Mouse (Mus musculus) MN1 (cell line): ENCODE measurements around the gene Plxdc1.

Experiments
- DNase-seq: peaks from one replicate; pipeline ENCODE4 v3.0.0-alpha.2; 2016; ENCODE audit warnings: low spot score

Plxdc1 gene

DNA sequence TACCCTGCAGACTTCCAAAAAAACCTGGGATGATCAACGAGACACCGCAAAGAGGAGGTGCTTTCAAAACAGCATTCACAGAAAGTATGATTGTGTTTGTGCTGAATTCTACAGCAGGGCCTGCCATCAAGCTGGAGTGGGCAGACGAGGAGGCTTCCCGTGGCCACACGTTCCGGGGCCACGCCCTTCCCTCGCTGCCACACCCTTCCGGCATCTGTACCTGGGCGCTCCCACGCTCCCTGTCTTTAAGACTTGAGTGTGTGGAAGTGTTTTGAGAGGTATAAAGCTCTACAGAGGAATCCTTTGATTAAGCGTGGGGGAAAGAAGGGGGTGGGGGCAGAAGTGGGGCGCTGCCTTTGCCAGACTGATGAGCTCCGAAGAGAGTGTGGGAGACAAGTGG lies 73.1 kb downstream of the Plxdc1 start:
- no peak for DNase-seq

DNA sequence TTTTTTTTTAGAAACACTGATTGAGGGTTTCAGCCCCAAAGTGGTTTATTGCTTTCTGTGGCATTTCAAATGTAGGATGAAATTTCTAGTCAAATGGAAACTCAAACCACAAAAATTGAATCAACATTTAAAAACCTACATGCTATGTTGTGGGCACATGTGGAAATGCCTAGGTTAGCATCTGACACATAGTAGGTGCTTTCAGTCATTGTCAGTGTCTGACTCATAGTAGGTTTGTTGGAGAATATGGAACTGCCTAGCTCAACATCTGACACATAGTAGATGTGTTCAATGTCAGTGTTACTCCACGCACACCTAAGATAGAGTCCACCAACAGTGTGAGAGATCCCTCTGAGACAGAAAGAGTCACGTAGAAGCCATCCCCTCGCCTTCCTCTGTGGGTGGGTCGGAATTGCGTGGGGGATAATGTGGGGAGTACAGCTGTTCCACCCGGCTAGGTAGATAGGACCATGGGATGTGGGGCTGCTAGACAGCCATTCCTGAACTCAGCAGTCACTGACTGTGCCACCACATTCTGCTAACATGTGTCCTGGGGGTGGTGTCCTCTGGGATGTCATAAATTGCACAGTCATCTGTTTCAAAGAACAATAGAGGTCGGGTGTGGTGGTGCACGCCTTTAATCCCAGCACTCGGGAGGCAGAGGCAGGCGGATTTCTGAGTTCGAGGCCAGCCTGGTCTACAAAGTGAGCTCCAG lies 77.5 kb downstream of the Plxdc1 start:
- no peak for DNase-seq

DNA sequence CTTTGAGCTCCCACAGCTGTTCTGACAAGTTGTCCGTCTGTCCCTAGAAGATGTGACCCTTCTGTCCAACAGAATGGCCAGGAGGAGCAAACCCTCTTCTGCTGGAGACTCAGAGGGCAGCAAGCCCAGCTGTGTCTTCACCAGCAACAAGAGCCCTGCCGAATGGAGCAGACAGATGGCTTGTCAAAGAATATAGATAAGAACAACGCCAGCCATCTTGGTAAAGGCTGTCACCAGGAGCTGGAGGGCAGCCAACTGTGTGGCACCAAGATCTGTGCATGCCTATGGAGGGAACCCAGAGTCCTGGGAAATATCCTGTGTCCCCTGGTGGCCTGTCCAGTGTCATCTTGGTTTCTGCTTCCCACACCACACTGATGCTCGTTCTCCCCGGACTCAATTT lies 78.3 kb downstream of the Plxdc1 start:
- DNase-seq, result peak; percentile 14

DNA sequence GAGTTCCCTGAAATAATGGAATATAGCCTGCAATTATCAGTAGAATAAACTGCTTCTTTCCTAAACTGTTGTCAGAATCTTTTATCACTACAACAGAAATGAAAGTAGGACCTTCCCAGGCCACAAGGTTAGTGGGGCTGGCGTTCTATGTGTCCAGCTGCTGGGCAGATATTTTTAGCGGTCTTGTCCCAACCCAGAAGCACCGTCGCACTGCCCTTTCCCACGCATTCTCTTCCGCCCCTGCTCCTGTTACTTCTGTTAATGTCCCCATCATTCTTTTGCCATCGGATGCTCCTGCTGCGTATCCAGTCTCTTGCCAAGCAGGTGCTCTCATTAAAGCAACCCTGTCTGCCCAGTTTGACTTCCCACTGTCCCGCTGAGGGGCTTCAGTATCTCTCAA lies 79.3 kb downstream of the Plxdc1 start:
- DNase-seq, result no peak

DNA sequence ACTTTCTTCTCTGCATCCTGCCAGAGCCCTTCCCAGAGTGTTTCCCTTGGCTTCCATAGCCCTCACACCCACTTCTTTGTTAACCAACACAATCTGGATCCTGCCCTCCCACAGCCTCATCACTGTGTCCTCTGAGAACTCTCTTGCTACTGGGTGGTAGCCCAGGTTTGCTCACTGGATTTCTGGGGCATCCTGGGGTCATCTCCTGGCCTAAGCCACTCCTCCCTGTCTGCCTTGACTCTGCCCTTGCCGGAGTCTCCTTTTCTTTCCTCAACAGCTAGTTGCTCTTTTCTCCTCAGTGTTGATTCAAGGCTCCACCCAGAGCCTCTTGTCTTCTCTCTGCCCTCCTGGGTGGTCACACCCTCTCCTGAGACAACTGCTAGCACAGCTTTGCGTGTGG lies 80.3 kb downstream of the Plxdc1 start:
- DNase-seq, result no peak

DNA sequence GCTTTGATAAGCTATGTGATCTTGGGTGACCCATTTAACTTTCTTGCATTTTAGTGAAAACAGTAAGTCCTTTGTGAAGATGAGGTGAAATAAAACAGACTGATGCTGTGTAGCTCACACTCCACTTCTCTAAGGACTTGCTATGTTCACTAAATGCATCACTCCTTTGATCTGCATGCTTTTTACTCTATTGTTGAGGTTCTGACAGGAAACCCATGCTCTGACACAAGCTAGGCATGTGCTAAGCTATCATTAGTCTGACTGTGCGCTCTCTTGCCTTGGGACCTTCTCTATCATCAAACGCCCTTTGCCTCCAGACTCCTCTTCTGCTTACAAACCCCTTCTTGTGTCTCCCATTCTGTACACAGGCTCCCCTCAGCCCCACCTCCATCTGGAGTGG lies 80.7 kb downstream of the Plxdc1 start:
- DNase-seq, result no peak

DNA sequence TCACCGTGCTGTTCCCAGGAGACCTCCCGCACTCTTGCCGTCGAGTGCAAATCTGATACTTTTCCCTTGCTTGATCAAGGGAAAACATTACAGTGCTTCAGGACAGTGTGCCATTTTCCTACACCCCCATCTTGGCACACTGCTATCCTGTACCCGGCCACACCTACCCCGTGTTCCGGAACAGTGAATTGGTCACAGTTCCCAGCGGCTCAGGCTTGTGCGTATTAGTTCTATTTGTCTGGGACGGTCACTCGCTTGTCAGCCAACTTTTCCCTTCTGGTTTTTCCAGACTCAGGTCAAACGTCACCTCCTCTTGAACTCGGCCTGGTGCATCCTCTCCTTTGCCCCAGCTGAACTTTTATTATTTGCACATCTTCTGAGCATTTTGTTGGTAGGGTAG lies 81.4 kb downstream of the Plxdc1 start:
- DNase-seq, result no peak

DNA sequence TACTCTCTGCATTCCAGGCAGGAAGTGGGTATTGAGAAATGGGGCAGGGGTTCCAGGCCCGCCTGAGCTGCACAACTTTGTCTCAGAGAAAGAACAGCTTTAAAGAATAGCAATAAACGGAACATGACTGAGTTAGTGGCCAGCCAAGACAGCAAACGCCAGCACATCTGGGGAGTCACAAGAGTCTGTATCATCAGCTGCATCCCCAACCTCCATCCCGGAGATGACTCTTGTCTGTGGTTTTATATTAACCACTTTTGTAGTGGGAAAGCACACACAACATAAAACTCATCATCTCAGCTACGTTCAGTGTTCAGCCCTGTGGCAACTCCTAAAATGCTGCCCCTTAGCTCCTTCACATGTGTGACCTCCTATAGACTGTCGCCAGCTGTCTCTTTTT lies 84.4 kb downstream of the Plxdc1 start:
- no peak for DNase-seq

DNA sequence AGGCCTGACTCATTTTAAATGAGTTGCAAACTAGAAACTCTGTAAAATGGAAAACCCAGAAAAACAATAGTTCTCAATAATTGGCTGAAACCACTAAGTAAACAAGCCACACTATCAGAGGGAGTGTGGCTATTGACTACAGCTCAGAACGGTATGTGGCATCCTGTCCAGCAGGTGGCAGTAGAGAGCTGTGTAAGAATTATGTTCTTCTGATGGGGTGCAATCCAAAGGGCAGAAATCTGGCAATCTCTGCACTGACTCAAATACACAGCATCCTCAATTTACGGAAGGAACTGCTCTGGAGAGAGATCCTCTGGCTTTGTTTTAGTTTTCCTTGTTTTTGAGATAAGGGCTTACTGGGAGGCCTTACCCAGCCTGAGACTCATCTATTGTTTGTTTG lies 86.4 kb downstream of the Plxdc1 start:
- peak; percentile 87 for DNase-seq

DNA sequence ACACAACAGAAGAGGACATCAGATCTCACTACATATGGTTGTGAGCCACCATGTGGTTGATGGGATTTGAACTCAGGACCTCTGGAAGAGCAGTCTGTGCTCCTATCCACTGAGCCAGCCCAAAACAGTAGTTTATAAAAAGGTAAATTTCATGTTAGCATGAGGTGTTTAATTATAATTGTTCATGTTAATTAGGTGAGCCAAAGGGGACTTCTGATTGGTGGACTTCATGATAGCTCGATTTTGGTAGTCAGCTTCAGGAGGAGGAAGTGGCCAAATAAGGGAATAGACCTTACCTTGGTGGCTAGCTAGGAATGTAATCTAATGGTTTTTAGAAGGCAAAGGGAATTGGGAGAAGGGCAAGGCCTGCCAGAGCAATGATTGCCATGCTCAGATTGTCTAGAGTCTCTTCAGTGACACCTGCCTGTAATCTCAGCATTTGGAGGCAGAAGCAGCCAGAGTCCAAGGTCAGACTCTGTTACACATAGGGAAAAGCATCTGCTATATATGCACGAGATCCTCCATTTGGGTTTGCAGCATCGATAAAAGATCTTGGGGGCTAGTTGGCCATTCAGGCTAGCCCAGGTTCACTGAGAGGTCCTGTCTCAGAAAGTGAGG lies 88.6 kb downstream of the Plxdc1 start:
- no peak for DNase-seq

DNA sequence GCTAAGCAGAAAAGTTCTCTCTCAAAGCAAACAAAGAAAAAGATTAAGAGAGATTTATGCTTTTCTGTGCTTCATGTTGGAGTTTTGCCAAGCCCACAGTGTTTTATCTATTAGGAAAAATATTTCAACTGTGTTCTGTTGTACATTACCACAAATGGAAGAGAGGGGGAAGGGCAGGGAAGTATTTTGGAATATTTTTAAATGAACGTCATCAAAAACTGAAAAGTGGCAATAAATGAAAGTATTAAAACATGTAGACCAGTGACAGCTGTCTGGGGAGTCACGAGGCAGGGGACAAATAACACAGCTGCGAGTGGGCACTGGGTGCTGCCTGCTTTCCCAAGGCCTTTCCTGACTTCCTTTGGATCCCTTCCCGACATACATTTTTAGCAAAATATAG lies 89.6 kb downstream of the Plxdc1 start:
- DNase-seq, result no peak

DNA sequence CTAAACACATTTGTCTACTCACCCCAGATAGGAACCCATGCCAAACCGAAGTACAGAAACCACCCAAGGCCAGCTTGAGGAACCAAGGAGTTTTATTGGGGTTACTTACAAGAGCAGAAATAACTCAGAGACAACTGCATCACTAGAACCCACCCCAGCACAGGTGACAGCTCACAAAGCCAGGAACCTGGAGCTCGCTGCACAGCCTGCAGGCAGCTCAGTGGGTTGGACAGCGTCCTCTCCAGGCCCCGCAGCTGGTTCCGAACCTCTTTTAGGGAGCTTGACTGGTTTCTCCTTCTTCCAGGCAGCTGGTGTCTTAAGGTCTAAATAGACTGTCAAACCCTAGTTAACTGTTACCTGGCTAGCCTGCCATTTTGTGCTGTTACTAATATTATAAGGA lies 94.4 kb downstream of the Plxdc1 start:
- DNase-seq, result no peak

DNA sequence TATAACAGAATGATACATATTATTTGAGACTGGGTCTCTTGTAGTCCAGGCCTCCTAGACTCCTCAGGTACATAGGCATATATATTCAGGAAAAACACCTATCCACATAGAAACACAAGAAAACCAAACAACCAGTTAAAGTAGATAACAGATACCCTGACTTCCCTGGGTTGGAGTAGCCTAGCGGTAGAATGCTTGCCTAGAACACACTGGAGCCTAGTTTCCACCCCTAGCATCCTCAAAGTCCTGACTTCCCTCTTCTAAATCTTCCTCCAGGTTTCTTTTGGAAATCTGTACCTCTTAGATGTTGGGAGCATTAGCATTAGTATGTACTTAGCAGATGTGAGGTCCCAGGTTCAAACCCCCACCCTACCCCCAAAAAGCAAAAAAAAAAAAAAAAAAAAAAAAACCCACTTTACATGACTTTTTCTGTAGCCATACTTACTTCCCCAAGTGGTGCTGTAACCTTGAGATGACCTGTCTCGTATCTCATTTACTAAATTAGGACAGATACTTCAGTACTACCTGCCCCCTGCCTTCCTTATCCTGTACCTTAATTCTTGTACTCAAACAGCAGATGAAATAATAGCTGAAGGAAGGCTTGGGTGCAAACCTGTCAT lies 100.8 kb downstream of the Plxdc1 start:
- DNase-seq, result no peak

DNA sequence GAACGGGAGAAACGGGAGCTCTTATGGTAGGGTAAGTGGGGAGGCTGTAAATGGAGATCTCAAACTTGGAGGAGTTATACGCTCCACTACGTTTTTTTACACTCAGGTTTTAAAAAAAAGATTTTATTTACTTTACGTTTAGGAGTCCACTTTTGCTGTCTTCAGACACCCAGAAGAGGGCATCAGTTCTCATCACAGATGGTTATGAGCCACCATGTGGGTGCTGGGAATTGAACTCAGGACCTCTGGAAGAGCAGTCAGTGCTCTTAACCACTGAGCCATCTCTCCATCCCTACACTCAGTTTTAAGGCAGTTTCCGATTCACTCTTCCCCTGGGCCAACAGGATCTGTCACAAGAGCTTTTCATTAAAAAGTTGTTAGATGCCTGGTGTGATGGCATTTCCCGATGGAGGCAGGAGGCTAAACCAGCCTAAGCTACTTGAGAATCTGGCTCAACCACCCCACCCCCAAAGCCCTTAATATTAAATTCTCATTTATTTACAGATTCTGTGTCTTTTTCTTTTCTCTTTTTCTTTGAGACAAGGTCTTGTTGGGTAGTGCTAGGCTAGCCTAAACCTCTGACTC lies 101.6 kb downstream of the Plxdc1 start:
- no peak for DNase-seq

DNA sequence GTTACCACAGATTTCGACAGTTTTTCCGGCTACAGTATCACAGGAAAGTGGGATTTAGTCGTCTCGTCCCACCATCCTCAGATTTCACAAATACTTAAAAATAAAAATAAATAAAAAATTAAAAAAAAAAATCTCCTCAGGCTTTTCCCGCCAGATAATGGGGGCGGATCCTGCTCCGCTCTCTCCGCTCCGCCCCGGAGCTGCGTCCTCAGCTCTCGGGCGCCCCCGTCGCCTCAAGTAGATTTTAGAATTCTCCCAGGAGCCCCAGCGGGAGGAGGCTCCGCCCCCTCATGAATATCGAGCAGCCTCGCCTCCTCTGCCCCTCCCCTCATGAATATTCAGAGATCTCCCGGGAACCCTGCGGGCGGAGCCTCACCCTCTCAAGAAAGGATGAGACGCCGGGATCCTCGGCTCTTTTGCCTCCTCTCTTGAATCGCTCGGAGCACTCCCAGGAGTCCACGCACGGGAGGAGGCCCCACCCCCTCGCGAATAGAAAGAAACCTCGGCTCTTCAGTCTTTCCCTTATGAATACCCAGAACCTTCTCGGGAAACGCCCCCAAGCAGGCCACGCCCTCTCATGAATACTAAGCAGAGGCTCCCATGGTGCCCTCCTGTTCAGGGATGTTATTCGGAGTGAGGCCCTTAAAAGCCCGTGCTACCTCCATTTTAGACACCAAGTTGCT lies 102.2 kb downstream of the Plxdc1 start, which contains the start of gene Fbxo47:
Gene Fbxo47 (minus strand): TSS at position 237 of the 683 bp plus-strand sequence.
- peak; percentile 98 for DNase-seq

DNA sequence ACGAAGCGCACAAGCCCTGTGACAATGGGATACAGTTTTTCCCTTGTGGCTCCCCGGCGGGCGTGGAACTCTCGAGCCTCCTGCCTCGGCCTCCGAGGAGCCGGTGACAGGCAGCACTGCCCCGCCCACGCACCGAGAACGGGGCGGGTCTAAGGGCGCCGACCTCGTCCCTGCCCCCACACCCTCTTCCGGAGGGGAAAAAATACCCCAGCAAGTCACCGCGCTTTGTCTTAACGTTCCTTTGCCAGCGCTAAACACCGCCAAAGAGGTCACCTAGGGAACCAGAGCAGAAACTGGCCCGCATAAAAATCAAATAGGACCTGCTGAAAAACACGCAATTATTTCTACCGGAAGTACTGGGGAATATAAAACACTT lies 102.7 kb downstream of the Plxdc1 start:
- peak; percentile 82 for DNase-seq

DNA sequence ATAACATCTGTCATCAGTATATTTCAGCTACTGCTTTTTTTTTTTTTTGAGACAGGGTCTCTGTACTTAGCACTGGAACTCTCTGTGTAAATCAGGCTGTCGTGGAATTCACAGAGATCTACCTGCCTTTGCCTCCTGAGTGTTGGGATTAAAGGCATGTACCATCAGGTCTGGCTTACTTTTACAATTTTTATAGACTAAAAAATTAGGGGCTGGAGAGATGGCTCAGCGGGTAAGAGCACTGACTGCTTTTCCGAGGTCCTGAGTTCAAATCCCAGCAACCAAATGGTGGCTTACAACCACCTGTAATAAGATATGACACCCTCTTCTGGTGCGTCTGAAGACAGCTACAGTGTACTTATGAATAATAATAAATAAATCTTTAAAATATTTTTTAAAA lies 105.9 kb downstream of the Plxdc1 start:
- no peak for DNase-seq

DNA sequence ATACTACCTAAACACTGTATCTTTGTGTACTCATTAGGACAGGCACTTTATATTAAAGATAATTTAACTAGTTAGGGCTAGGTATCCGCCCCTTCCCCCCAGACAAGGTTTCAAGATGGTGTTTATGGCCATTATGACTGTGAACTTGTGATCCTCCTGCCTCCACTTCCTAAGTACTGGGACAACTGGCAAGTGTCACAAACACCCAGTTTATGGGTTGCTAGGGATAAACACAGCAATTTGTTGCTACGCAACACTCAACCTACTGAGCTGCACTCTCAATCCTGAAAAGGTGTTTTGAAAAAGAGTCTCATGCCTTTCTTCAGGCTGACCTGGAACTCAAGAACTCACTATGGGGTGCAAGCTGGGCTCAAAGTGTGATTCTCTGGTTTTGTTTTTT lies 108.9 kb downstream of the Plxdc1 start:
- no peak for DNase-seq

DNA sequence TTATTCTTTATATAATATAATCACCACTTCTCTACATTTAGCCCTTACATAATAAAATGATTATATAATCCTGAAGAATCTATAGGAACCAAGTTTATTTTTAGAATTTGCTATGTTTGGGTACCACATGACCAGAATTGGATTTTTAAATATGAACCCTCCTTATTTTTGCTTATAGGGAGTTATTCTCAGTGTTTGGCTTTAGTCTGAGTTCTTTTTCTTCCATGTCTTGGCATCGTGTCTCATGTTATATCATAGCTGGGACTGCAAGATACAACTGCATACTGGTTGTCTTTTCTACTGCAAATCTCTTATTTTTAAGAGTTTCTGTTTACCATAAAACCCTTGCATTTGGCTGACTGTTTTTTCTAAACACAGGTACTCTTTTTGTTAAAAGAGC lies 111.8 kb downstream of the Plxdc1 start:
- DNase-seq, result no peak
